Mouse (Mus musculus) embryo, embryonic 10 days (tissue): ENCODE measurements around the gene Thrb.

Source experiments
- DNase-seq: peaks from one replicate; pipeline ENCODE4 v3.0.0-alpha.2; 2015; ENCODE audit warnings: low spot score

Gene Thrb

DNA sequence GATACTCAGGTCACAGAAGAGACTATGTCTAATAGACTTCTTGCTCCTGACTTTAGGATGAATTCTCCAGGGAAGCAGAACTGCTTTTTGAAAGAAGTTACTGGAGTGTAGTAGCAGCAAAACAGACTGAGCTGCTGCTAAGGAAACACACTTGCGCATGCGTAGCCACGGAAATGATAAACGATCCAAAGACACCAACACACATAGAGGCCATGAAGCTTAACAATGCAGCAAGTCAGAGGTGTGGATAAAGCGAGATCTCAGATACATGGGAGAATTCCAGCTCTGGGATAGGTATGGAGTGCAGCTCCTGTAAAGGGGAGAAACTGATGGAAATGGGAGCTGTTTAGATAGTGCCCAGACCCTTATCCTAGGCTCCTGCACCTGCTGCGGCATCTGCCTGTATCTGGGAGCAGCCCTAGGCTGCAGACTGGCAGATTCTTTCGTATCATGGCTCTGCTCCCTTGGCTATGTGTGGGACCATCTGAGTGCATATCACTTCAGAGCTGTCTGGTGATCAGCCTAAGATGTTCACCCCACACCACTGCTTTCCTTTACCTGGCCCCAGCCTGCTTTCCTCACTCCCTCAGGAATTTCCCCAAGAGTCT, 53.3 kb downstream of the Thrb start:
- no peak for DNase-seq

DNA sequence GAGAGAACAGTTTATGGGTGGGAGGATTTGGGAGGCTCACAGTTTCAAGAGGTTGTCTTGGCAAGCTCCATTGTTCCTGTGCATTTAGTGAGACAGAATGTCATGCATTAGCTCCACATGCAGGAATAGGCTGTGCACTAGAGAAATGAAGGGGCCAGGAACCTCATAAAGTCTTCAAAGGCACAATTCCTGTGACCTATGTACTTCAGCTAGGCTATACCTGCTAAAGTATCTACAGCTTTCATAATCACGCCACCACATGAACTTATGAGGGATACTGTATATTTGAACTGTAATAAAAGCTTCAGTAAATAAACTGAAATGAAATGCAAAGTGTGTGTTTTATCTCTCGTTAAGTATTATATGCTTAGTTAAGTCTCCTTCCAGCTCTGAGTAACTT, 59.4 kb downstream of the Thrb start:
- no peak for DNase-seq

DNA sequence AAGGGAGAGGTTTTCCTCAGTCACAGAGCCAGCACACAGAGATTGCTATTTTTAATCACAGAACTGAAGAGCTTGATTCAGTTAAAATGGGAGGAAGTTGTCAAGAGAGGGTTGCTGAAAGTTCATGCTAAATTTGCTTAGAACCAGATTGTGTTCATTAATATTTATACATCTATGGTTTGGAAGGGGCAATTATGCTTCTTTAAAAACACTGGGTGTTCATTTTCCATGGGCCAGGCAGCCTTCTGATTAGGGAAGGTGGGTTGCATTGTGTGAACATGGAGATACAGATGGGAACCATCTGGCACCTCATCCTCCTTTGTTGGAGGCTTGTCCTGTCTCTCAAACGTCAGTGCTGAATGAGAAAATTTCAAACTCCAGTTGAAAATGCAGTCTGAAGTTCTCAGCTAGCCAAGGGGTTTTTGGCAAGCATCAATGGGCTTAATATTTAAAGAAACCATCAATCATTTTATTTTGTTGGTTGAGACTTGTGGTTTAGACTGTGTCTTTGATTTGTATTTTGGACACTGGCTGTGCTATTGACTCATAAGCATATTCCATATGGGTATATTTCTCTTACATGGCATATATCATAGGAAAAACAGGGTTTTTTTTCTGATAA, 62.9 kb downstream of the Thrb start:
- no peak for DNase-seq

DNA sequence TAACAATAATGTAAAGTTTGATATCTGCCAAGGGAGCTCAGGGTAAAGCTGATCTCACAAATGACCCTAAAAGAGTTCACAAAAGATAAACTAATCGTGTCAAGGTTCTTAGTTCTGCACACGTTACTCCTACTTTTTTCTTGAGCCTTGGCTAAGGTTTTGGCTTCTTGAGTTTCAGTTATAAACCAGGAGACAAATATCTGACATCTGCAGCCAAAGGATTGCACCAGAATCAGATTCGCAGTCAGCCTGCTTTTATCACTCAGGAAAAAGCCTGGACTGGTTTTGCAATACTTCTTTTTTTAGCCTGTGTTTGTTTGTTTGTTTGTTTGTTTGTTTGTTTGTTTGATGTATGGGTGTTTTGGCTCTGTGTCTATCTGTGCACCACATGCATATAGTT, 64.5 kb downstream of the Thrb start:
- no peak for DNase-seq

DNA sequence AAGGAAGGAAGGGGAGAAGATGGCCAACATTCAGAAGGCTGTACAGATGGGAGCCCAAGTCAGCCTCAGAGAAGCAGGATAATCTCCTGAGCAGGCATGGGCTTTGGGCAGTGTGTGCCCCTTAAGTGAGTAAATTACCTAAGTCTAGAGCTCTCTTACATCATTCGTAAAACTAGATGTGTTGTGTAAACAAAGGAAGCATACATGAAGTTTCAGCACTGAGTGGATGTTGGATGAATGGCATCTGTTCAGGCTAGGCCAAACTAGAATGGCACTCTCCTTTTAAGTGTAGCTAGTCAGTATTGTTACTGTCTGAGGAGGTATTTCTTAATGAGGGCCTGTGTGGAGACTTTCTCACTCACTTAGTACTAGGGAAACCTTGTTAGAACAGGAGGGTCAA, 66.8 kb downstream of the Thrb start:
- DNase-seq, result no peak

DNA sequence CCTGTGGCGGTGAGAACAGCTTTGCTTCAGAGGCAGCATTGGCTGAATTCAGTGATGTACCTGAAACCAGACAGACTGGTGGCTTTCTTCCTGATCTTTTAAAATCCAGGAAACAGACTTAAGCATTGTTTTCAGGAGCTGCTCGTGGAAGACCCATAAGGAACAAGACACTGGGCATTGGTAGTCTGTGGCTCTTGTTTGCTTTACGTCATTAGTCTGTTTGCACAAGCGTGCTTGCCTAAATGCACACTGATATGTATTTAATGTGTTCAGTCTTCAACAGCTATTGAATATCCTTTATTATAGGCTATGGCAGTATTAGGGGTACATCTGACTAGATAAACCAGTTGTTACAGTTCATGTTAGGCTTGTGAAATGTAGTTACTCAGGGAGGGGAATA, 67.8 kb downstream of the Thrb start:
- no peak for DNase-seq

DNA sequence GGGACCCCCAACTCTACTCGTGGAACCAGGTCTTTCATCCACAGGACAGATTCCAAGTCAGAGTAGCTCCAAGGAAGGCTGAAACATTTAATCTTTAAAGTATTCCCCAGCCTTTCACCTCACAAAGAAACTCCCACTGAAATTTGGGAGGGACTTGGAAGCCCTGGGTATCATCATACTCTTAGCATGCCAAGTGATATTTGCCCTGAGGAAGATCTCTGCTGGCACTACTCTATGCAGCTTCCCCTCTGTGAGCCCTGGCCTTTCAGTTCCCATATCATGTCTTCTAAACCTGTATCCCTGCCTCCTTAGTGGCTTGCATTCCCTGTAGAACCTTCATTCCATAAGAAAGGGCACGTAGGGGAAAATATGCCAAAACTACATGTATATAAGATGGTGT, 68.8 kb downstream of the Thrb start:
- DNase-seq, result no peak

DNA sequence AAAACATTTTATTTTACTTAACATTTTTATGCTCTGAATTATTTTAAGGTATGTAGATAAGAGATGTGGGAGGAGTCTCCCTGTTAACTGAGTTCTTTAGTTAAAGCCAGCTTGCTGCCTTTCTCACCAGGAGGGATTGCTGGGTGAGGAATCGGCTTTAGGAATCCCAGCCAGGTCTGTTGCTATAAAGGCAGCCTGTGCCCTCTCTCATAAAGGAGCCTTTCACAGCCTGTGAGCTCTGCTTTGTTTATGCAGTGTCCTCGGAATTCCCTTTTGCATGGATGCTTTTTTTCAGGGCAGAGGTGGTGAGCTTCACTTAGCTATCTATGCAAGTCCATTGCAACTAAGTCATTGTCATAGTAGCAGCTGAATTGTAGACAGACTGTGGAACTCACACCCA, 71.0 kb downstream of the Thrb start:
- DNase-seq, result peak; percentile 55

DNA sequence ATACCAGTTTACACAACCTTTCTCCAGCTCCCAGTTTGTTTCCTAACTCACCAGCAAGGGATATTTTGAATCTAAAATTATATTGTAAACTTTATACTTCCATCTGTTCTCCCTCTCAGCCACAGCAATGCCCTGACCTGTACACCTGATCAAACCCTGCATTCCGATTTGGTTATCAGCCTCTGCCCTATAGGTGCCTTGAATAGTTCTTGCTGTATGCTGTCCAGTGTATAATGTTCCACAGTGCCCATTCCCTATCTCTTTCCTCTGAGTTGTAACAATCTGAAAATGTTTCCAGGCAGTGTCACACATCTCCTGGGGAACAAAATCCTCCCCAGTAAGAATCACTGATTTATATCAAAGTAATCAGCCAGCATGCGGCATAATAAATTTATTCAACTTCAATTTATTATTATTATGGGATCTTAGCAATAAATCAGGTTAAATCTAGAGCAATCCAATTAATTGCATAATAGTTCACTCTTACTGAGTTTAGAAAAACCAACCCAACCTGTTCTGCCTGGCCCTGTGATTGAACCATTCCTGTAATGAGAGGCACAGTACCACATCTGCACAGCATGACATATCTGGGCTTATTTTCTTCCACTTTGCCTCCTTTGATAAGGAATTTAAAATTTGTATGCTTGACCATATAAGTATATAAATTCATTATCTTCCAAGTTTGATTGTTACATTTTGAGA, 73.2 kb downstream of the Thrb start:
- no peak for DNase-seq

DNA sequence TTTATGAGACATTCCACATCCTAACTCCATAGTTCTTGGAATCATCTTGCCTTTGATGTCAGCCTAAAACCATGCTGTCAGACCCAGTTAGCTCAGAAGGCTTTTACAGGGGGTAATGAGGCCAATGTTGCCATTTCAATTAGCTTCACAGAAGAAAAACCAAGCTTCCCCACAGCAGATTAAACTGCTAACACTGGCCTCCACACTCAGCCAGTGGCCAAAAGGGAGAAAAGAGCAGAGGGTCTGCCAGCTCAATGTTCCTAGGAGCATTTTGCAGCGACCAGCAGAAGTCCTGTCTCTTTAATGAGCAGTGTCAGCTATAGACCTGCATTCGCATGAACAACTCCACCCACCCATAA, 73.7 kb downstream of the Thrb start:
- no peak for DNase-seq

DNA sequence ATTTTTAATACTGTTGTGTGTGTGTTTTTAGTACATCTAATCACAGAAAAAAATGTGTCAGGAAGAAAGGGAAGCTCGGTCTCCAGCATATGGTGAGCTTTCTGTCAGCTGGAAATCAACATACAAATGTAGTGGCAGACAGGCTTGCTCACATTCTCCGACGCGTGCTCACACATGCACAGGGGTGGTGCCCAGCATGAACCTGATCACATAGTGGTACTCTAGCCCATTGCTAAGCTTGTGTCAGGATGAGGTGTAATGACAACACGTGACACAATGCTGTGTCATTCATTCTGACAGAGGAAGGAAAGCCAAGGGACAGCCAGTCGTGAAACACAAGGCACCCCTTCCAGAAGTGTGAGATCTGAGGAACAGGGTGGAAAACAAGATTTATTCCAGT, 75.4 kb downstream of the Thrb start:
- DNase-seq, result no peak

DNA sequence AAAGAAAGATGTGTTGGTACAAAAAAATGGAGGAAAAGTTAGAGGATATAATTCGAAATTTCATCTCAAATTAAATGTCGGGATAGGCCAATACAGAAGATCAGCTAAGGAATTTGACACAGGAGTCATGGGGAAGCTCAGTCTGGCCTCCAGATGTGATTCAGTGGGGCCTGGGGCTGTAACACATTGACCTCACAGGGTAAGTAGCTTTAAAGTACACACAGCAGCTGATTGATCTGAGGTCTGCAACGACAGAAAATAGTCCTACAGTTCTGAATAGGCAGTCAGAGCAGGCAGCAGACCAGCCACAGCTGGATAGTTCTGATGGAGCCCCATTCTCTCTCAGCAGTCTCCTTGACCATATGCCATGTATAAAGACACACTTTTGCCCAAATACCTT, 80.8 kb downstream of the Thrb start:
- peak; percentile 78 for DNase-seq

DNA sequence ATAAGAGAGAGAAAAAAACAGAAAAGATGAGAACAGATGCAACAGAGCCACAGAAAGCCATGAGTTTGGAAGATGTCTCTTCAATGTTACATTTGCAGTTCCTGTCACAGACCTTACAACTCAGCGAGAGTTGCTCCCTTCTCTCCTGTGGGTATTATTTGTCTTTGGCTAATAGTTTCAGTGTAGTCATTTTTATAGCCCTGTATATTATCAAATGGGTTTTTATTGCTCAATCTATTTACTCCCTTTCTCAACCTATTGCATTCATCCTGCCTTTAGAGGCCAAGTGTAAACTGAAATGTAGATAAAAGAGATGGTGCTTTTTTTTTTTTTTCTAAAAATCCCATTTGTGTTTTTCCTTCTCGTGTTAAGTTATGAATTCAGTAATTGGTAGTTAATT, 82.2 kb downstream of the Thrb start:
- DNase-seq, result no peak

DNA sequence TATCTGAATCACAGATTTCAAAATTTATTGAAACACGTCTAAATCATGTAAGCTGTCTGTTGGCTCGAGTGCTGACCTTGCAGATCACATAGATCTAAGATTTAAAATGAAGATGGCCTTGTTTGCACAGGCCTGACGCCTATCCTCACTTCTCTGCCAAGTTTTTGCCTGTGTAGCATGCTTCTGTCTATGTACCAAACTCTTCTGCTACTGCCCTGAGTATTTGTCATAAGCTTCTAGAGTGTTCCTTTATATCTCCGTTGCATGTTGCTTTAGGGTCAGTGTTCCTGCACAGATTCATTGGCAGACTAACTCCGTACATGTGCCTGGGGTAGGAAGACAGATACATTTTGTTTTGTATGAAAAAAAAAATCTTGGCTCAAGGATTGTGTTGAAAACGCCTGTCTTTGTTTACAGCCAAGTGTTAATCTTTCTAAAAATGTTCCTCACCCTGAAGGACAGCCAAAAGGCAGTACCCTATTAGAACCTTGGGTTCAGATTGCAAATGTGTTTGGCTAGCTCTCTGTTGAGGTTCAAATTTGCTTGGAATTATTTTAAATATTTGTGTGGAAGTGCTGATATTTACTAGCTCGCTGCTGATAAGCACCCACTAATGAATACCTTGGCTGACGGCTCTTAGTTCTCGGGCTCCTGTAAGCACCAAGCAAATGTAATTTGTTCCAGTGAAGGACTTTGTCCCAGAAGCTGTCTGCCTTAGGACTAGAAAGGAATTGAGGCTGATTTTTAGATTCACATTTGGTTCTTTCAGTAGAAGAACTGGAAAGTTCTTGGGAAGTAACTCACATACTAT, 83.0 kb downstream of the Thrb start:
- DNase-seq, result no peak

DNA sequence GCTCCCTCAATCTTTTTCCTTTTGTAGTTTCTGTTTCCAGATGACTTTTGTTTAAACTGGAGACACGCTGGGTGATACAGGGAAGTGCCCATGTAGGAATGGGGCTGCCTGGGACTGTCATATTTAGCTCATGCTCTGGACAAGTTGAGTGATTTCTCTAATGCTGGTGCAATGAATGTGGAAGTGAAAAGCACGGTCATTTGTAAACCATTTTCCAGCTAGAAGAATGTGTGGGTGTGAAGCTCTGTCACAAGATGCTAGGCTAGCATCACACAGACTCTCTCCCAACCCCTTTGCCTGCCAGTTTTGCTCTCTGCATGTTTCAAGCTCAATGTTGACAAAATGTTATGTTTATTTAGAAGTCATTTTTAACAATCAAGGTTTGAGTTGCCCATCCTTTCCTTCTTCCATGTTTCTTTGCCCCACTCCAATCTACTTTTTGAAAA, 83.7 kb downstream of the Thrb start:
- no peak for DNase-seq

DNA sequence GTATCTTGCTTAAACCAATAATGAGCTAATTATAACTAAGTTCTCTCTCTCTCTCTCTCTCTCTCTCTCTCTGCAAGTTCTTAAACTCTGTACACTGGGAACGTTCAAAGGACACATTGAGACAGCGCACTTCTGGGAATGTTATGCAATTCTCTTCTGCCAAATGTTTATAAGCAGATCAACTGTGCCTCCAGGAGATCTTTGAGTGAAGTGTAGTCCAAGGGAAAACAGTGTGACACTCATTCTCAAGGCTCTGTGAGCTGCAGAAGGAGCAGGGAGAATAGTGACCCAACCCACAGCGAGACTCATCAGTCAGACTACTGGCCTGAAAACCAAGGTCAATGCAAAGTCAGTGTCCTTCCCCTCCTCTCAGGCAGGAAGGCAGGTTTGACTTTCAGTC, 87.9 kb downstream of the Thrb start:
- no peak for DNase-seq

DNA sequence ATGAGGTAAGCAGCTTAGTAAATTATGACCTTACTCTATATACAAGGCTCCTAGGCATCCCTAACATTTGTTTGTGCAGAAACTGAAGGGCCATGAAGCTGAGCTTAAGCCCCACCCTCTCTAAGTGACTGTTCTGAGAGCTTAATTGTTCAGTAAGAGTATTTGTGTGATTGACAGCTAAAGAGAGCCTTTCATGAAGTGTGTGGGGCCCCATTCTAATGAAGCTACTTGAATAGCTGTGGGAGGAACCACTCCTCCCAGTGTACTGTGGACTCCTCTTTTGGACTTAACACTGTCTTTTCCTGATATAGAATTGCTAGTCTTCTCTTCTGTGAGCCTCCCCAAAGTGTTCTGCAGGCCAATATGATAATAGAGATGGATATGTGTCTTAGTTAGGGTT, 88.9 kb downstream of the Thrb start:
- no peak for DNase-seq

DNA sequence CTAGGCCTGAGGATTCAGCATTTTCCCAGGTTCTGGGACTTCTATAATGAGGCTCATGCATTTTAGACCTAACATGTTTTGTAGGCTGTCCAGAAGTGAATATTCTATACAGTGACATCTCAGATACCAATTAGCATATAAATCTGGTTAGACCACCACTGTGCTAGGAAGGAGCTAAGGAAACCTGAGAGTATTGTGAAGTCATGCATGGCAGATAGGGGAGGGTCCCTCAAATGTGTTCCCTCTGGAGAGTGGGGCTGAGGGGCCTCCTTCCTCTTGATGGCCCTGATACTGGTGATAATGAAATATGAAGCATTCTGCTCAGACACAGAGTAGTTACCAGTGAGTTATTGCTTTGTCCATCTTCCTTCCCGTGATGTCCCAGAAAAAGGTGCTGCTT, 91.8 kb downstream of the Thrb start:
- DNase-seq, result no peak

DNA sequence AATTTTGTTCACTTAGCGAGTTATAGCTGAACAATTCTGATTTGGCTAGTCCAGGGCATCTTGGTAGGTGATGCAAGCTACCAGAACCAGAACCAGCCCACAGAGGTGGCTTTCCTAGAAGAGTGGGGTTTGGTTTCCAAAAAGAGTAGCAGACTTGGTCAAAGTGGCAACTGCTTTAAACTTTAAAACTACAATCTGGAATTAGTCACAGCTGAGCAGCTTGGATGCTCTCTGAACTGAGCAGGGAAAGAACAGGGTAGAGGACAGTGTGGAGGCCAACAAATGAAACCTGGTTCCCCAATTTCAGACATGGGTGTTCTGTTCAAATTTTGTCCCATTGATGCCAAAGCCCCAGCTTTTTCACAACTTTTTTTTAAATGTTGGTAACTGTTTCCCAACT, 93.4 kb downstream of the Thrb start:
- DNase-seq, result no peak

DNA sequence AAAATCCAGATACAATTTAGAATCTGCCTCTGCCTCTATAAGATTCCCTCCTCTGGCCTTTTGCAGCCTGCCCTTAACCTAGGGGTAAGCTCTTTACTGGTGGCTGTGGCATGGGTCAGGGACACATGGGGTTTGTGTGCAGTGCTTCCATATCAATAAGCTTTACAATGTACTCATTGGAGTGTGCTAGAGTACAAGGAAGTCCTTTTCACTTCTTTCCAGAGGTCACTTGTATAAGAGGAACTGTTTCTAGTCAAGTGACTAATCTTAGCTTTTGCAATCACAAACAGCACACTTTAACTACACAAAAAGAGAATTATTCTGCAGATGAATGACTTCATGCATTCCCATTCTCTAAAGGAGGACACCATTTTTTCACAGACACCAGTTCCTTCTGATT, 96.7 kb downstream of the Thrb start:
- DNase-seq, result no peak

DNA sequence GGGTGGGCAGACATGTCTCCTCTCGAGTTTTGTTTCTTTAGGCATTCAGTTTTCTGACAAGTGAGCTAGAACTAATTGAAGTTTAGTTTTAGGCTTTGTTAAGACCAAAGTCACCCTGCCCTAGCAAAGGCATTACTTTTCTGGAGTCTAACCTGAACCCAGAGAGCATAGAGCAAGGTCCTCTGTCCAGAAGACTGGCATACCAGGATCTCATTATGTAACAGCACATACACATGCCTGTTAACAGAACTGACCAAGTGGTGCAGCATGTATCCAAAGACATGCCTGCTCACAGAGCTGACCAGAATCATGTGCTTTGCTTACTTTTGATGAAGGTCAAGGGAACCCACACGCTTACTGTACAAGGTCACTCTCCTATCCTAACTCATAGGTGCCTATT, 107.9 kb downstream of the Thrb start:
- DNase-seq, result no peak

DNA sequence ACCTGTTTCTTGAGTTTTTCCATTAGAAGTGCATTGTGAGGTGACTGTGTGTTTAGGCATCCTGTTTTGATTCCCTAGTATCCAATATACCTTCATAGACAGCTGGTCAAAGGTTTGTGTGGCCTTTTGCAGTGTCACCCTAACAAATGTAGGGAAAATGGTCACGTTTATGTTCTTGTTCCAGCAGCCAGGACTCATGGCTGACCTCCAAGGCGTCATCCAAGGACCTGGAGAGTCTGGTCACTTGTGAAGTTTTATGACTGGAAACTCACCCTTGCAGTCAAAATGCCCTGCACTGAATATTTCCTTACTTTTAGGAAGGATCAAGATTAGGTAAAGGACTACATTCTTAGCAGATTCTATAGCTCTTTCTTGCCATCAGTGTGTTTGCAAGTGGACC, 114.3 kb downstream of the Thrb start:
- DNase-seq, result no peak

DNA sequence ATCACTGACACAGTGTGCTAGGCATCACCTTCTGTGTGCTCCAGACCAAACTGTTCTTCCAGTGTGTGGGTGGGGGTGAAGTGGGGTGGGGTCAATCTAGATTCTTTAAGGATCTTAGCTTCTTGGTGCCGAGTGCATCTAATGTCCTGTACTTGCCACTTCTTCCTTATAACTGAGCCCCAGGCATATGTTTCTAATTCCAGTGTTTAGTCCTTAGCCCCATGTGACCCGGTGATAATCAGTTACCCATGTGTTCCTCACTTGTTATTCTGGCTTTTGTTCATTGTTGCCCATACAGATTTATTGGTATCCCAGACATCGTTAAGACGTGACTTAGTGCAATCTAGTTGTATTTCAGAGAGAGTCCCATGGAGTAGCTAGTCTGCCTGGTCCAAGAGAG, 121.9 kb downstream of the Thrb start:
- DNase-seq, result peak; percentile 35
